Mouse (Mus musculus) regulatory T cell (primary cell): ENCODE data around the gene Hmgb3.

Experiments used
- in situ Hi-C: fragments of 300-600 bp; cut with MboI, MseI; formaldehyde crosslinking; loops from one replicate; pipeline ENCODE4 v1.15.1; 2025; ENCODE audit warnings: high pct_unique_total_duplicates

Hmgb3 gene

GRCm38 (mm10) chrX:71589181-71589580 is 33.5 kb downstream of the Hmgb3 start:
- in situ Hi-C loops: loop anchor here (10.0 kb wide), 1 partner anchor 566 kb away; no protein-coding TSS in a partner anchor

- in situ Hi-C loops: no loop called here
Measured at GRCm38 (mm10) chrX:71601052-71601611, 45.4 kb downstream of the Hmgb3 start.
